Mouse (Mus musculus): ENCODE results near the gene Arhgef17.

DNA sequence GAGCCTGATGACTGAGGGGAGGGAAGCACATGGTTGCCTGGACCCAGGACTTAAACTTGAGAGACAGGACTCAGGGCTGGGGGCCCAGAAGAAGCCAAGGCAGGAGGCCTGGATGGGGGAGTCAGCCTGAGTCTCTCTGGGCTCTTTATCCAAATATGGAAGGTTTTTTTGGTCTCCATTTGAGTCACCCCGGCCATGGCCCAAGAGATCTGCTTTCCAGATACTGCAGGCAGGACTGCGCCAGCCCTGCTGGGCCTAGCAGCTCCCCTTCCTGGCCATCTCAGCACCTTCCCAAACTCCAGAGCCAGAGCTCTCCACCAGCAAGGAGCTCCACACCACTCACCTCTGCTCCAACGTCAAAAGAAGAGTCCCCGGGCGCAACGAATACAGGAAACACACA is 15.4 kb downstream of the Arhgef17 start:
- TF ChIP-seq CTCF (IDR thresholded peaks at IDR 0.05; ENCODE audit: insufficient read depth, low read length) (no peak), POLR2A (IDR thresholded peaks at IDR 0.05; ENCODE audit: borderline replicate concordance, extremely low read depth, low read depth, low read length) (no peak)
